Mouse (Mus musculus) small intestine, adult 2 months (tissue): ENCODE results near the gene Nectin1.

Experiments
- CTCF ChIP-seq: fragments of 200-500 bp; IDR thresholded peaks from 2 replicates; pipeline ENCODE4 v1.5.1; 2012; ENCODE audit warnings: low read depth, mild to moderate bottlenecking, control low read depth, inconsistent platforms, low read length, moderate library complexity, mixed read lengths; ENCODE audit not compliant: insufficient replicate concordance, insufficient read length; ENCODE audit errors: extremely low read depth
- POLR2A ChIP-seq: fragments of 200-500 bp; IDR thresholded peaks from 2 replicates; pipeline ENCODE4 v1.6.1; 2012; ENCODE audit warnings: low read depth, mild to moderate bottlenecking, control low read depth, inconsistent platforms, low read length, moderate library complexity

DNA sequence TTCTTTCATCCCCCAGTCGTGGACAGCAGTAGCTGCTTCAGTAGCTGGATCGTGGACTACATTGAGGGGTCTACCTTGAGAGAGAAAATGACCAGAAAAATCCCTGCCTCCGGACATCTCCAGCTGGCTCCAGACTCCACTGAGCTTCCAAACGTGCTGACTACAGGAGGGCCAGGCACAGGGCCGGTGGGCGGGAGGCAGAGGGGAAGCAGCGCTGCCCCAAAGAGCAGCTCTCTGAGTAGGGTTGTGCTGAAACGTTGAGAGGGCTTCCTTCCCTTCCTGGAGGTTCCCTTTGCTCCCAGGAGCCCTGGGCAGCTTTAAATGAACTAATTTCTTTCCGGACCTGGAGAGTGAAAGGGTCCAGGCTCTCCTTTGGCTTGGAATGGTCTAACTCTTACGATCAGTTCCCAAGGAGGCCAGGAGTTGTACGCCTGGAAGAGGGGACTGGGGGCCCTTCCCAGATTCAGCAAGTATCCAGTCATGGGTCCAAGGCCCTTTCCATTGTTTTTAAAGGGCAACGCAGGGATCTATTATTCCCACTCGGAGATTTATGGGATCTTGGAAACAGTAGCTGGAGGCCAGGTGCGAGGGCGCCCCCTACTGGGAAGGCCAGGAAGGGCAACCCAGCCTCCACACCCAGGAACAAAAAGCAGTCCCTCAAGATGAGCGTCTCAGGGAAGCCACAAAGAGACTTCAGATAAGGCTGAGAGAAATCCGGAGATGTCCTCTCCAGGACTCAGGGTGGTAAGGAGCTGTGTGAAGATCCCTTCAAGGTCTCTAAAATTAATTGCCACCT is 102.1 kb downstream of the Nectin1 start:
- TF ChIP-seq CTCF (peak; percentile 84), POLR2A (no peak)
